Mouse (Mus musculus) activated CD4-positive, CD25-positive, alpha-beta regulatory T cell, adult 4 months (primary cell): ENCODE data around the gene Ugt2b36. TPM values are rescaled to one million over a fixed set of nuclear protein-coding genes. Genes with fewer than 3 reads are reported as not detected.
"Not testable (repeated sequence)": the region's sequence is repeated elsewhere in the genome, so short reads cannot be mapped to it uniquely, and the experiment has no call there.

Experiments
- ATAC-seq: one replicate; pipeline ENCODE4 v1.8.0; 2017
- polyA plus RNA-seq, 2 experiments: library from polyadenylated mRNA; unstranded; fragments of 100-300 nt; shearing (Covaris generic); gene quantifications; one replicate each; pipeline ENCODE4 v1.2.1; 2017

The Ugt2b36 gene
- polyA plus RNA-seq, result not detected

- no peak for ATAC-seq
Measured at GRCm38 (mm10) chr5:87092346-87093027, at the start of gene Ugt2b36. Gene Ugt2b36 (minus strand): TSS chr5:87092555.

- not testable (repeated sequence) for ATAC-seq
Measured at GRCm38 (mm10) chr5:87140196-87140595, 47.8 kb upstream of the Ugt2b36 start, which contains the start of gene Ugt2b5. Gene Ugt2b5 (minus strand): TSS chr5:87140318.

- ATAC-seq, result not testable (repeated sequence)
Measured at GRCm38 (mm10) chr5:87103697-87104096, 11.3 kb upstream of the Ugt2b36 start.

GRCm38 (mm10) chr5:87091111-87091510 is 1.2 kb downstream of the Ugt2b36 start:
- no peak for ATAC-seq

GRCm38 (mm10) chr5:87089264-87089663 is 3.1 kb downstream of the Ugt2b36 start:
- ATAC-seq, result no peak

- ATAC-seq, result no peak
Measured at GRCm38 (mm10) chr5:87086269-87086668, 6.1 kb downstream of the Ugt2b36 start.

- ATAC-seq, result no peak
Measured at GRCm38 (mm10) chr5:87030624-87031023, 61.7 kb downstream of the Ugt2b36 start.

GRCm38 (mm10) chr5:87027359-87027758 is 65.0 kb downstream of the Ugt2b36 start:
- no peak for ATAC-seq

Other genes with a start within 250 kb of the Ugt2b36 start
- not detected for gene Ugt2b34, start 185.6 kb downstream of the Ugt2b36 start, polyA plus RNA-seq
- not detected for gene Ugt2b1, start 166.0 kb downstream of the Ugt2b36 start, polyA plus RNA-seq
- not detected for gene Ugt2b35, start 91.7 kb downstream of the Ugt2b36 start, polyA plus RNA-seq
- gene Ugt2b5, start 47.8 kb upstream of the Ugt2b36 start, polyA plus RNA-seq, result not detected
- not detected for gene Ugt2b37, start 162.2 kb upstream of the Ugt2b36 start, polyA plus RNA-seq
- gene Ugt2a3, start 244.6 kb upstream of the Ugt2b36 start, polyA plus RNA-seq, result not detected